Mouse (Mus musculus) stomach, postnatal 0 days (tissue): ENCODE results near the gene Swi5.

Experiments
- CTCF ChIP-seq: IDR thresholded peaks from 2 replicates; pipeline ENCODE4 v1.5.1; 2016; ENCODE audit warnings: antibody characterized with exemption, low read depth, mild to moderate bottlenecking, moderate library complexity
- EP300 ChIP-seq: optimal IDR thresholded peaks from 2 replicates; pipeline ENCODE3; 2016; ENCODE audit warnings: antibody characterized with exemption

GRCm38 (mm10) chr2:32306176-32306575 lies 18.3 kb upstream of the Swi5 start:
- TF ChIP-seq CTCF (no peak), EP300 (no peak)
